Comparison of ENCODE assay signal across 18 mouse cellular contexts in the genomic region with DNA sequence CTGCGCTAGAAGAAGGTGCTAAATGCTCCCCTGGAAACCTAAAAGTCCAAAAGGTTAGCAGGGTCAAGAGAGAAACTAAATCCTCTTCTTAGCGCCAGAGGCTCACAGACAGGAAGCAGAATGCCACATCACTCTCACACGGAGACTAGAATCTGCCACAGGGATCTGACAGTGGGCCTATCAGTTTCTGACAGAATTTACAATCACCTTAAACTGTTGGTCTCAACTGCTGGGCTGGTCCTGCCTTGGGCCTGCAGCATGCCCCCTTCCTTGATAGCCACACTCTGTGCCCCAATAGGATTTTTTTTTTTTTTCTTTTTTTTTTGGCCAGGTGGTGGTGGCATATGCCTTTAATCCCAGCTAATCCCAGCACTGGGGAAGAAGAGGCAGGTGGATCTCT.
"Had no signal": no experiment of that assay in that cellular context is flagged by ENCODE, and none has a peak within 500 bp of the region (broad histone marks: within the 10 kb centered on the region; RNA-seq: fewer than 3 reads in every experiment).

No protein-coding gene starts in this region.

- H3K27ac ChIP-seq: lung, embryonic 15.5 days; macrophage; midbrain, embryonic 13.5 days; midbrain, embryonic 15.5 days; neural tube, embryonic 12.5 days had no signal

- H3K4me3 ChIP-seq: lung, embryonic 15.5 days; midbrain, embryonic 13.5 days; midbrain, embryonic 15.5 days; neural tube, embryonic 12.5 days had no signal

- H3K9ac ChIP-seq: lung, embryonic 15.5 days; midbrain, embryonic 13.5 days; midbrain, embryonic 15.5 days; neural tube, embryonic 12.5 days had no signal

- H3K4me1 ChIP-seq: lung, embryonic 15.5 days; midbrain, embryonic 13.5 days; midbrain, embryonic 15.5 days; neural tube, embryonic 12.5 days had no signal

- H3K4me2 ChIP-seq: lung, embryonic 15.5 days; midbrain, embryonic 11.5 days; midbrain, embryonic 13.5 days; midbrain, embryonic 15.5 days; neural tube, embryonic 12.5 days had no signal

- H3K27me3 ChIP-seq: lung, embryonic 15.5 days; midbrain, embryonic 13.5 days; midbrain, embryonic 15.5 days; neural tube, embryonic 12.5 days had no signal

- H3K9me3 ChIP-seq: lung, embryonic 15.5 days; midbrain, embryonic 13.5 days; midbrain, embryonic 15.5 days; neural tube, embryonic 12.5 days had no signal

- ATAC-seq: lung, postnatal 0 days; midbrain, embryonic 13.5 days; midbrain, embryonic 15.5 days had no signal

- DNase-seq: lung, adult 2 months; lung, postnatal 14 days; lung, postnatal 36 days; retina, postnatal 1 day; right cerebral cortex, adult 18-20 months; right cerebral cortex, postnatal 25 days; right cerebral cortex, postnatal 4 days; spleen, adult 18-20 months; thymus, adult 18-20 months; thymus, postnatal 14 days; thymus, postnatal 36 days had no signal
